Comparison of ENCODE assay signal across 15 mouse cellular contexts in the genomic region with DNA sequence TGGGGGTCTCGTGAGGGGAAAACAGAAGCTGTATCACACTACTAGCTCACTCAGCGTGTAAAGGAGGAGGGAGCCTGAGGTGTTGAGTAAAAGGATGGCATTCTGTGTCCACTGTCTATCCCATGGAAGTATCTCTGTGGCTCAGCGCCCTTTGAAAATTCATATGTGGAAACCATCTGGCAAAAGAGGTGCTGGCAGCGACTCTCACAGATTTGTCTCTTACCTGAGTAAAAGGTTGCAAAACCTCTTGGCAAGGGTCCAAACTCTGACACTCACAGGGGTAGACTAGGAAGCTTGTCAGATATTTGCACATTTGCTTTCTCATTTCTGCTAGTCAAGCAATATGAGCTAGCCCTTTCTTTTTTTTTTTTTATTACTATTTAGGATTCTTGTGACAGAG.
A peak's percentile ranks its signal among the peaks of the same experiment; 100 is the strongest.
DNase-seq lines count a peak whose midpoint lies in the region; ATAC-seq lines count a peak whose summit lies in the region.
"Had no signal": no experiment of that assay in that cellular context is flagged by ENCODE, and none has a peak within 500 bp of the region (broad histone marks: within the 10 kb centered on the region; RNA-seq: fewer than 3 reads in every experiment).

No protein-coding gene starts in this region.

- no peaks in the 10 kb centered on the region for H3K27me3 ChIP-seq in forebrain, embryonic 14.5 days (replicated peaks; ENCODE audit: control insufficient read depth, insufficient read depth, low read length)
- H3K27me3 ChIP-seq in forebrain, embryonic 10.5 days (ENCODE audit: poor library complexity, severe bottlenecking): no peaks in the 10 kb centered on the region
- H3K27me3 ChIP-seq: hindbrain, embryonic 15.5 days; limb, embryonic 13.5 days; neural tube, embryonic 15.5 days had no signal

- no peaks in the 10 kb centered on the region for H3K36me3 ChIP-seq in forebrain, embryonic 14.5 days (ENCODE audit: control insufficient read depth, insufficient read depth, low read length)
- no peaks in the 10 kb centered on the region for H3K36me3 ChIP-seq in forebrain, embryonic 10.5 days (replicated peaks)
- H3K36me3 ChIP-seq: hindbrain, embryonic 15.5 days; limb, embryonic 13.5 days; neural tube, embryonic 15.5 days had no signal

- H3K4me1 ChIP-seq in forebrain, embryonic 14.5 days (ENCODE audit: control insufficient read depth, insufficient read depth, low read length): no peaks in the 10 kb centered on the region
- H3K4me1 ChIP-seq in forebrain, embryonic 10.5 days: peaks cover 3% of the 10 kb centered on the region; the same call in 1 of the 2 replicates
- H3K4me1 ChIP-seq: hindbrain, embryonic 15.5 days; limb, embryonic 13.5 days; neural tube, embryonic 15.5 days had no signal

- H3K9ac ChIP-seq in forebrain, embryonic 14.5 days (ENCODE audit: low read length): no peak overlapping the region
- H3K9ac ChIP-seq: hindbrain, embryonic 15.5 days; limb, embryonic 13.5 days; neural tube, embryonic 15.5 days had no signal

- no peak overlapping the region for H3K4me3 ChIP-seq in forebrain, embryonic 14.5 days (ENCODE audit: low read depth, low read length)
- no peak overlapping the region for H3K4me3 ChIP-seq in forebrain, embryonic 10.5 days
- H3K4me3 ChIP-seq: hindbrain, embryonic 15.5 days; limb, embryonic 13.5 days; neural tube, embryonic 15.5 days had no signal

- peak; percentile 18 for DNase-seq in forebrain, embryonic 14.5 days (ENCODE audit: low spot score)
- DNase-seq in forebrain, embryonic 10.5 days (ENCODE audit: extremely low spot score, low spot score): no peak
- DNase-seq in urinary bladder, postnatal 14 days (ENCODE audit: low spot score): peak; percentile 55
- DNase-seq in urinary bladder, postnatal 4 days (ENCODE audit: low spot score in 2 of 2): no peak
- DNase-seq in cerebellum, postnatal 36 days: peak; percentile 61 to 63
- peak; percentile 83 for DNase-seq in lung, postnatal 36 days
- DNase-seq in right cerebral cortex, postnatal 14 days: no peak
- no peak for DNase-seq in frontal cortex, postnatal 14 days (ENCODE audit: low spot score in 2 of 2)
- DNase-seq: kidney, adult 8-10 months; layer of hippocampus, postnatal 36 days; retina, postnatal 1 day had no signal

- no peak overlapping the region for H3K27ac ChIP-seq in forebrain, embryonic 14.5 days (ENCODE audit: low read depth, low read length)
- H3K27ac ChIP-seq in forebrain, embryonic 10.5 days: no peak overlapping the region
- H3K27ac ChIP-seq: hindbrain, embryonic 15.5 days; limb, embryonic 13.5 days; macrophage; neural tube, embryonic 15.5 days had no signal

- no peak overlapping the region for H3K4me2 ChIP-seq in forebrain, embryonic 14.5 days (ENCODE audit: low read length)
- H3K4me2 ChIP-seq: hindbrain, embryonic 15.5 days; limb, embryonic 13.5 days; neural tube, embryonic 15.5 days had no signal

- no peak for ATAC-seq in forebrain, embryonic 14.5 days

- WGBS in forebrain, embryonic 14.5 days: 87% methylated on average over 4 of the region's 4 CpGs
- 92% methylated on average over 4 of the region's 4 CpGs for WGBS in forebrain, embryonic 10.5 days

- H3K9me3 ChIP-seq in forebrain, embryonic 14.5 days (replicated peaks; ENCODE audit: control insufficient read depth, low read length): no peaks in the 10 kb centered on the region
- no peaks in the 10 kb centered on the region for H3K9me3 ChIP-seq in forebrain, embryonic 10.5 days
- H3K9me3 ChIP-seq: hindbrain, embryonic 15.5 days; limb, embryonic 13.5 days; neural tube, embryonic 15.5 days had no signal

Comparison
In these comparisons a context has a peak if more than half of its experiments do, and no peak if none do; other contexts are left out.
1. DNase-seq: peak in forebrain, embryonic 14.5 days (single experiment), urinary bladder, postnatal 14 days (single experiment), cerebellum, postnatal 36 days (2 of 2) and lung, postnatal 36 days (single experiment); none in forebrain, embryonic 10.5 days (single experiment), urinary bladder, postnatal 4 days (0 of 2), right cerebral cortex, postnatal 14 days (single experiment) and frontal cortex, postnatal 14 days (0 of 2).